Mouse (Mus musculus) CH12.LX (cell line): ENCODE data around the gene Elovl7. TPM values are rescaled to one million over a fixed set of nuclear protein-coding genes. Genes with fewer than 3 reads are reported as not detected.

Experiments used
- DNase-seq: peaks from one replicate; pipeline ENCODE4 v3.0.0-alpha.2; 2013; ENCODE audit errors: extremely low read depth
- H3K27ac ChIP-seq: 2 replicates; pipeline ENCODE4 v1.5.1; 2012; ENCODE audit warnings: low read depth, mild to moderate bottlenecking, control low read depth, moderate library complexity; ENCODE audit not compliant: insufficient read depth
- H3K27me3 ChIP-seq: replicated peaks from 2 replicates; pipeline ENCODE3; 2012; ENCODE audit warnings: inconsistent platforms
- H3K36me3 ChIP-seq, 2 experiments: replicated peaks in 1 of 2; 2 replicates each; pipeline versions ENCODE3 to v1.6.1; 2012; ENCODE audit warnings: inconsistent platforms in 1 of 2, low read length in 1 of 2, mild to moderate bottlenecking in 1 of 2, mixed read lengths in 1 of 2, moderate library complexity in 1 of 2; ENCODE audit not compliant: control insufficient read depth in 1 of 2, insufficient read depth in 1 of 2
- H3K4me1 ChIP-seq, 2 experiments: 2 replicates each; pipeline ENCODE4 v1.6.1; 2012; ENCODE audit warnings: inconsistent platforms in 1 of 2, moderate library complexity in 1 of 2; ENCODE audit not compliant: insufficient read depth in 2 of 2, control insufficient read depth in 1 of 2
- H3K4me2 ChIP-seq: 2 replicates; pipeline ENCODE4 v1.6.1; 2012; ENCODE audit warnings: low read depth, mild to moderate bottlenecking, control low read depth; ENCODE audit not compliant: poor library complexity, insufficient read depth, severe bottlenecking
- H3K4me3 ChIP-seq, 3 experiments: fragments of 150-350 bp in 1 of 3; sonication (generic) in 1 of 3; replicated peaks in 1 of 3; 2 replicates each; pipeline versions ENCODE3 to v1.5.1; 2011 to 2012; ENCODE audit warnings: low read depth in 2 of 3, low read length in 2 of 3, mild to moderate bottlenecking in 2 of 3, moderate library complexity in 2 of 3, control low read depth in 1 of 3, improper control_type of control experiment in 1 of 3, inconsistent platforms in 1 of 3, mixed read lengths in 1 of 3; ENCODE audit not compliant: poor library complexity in 1 of 3
- H3K79me2 ChIP-seq: replicated peaks from 2 replicates; pipeline ENCODE4 v1.6.1; 2012; ENCODE audit warnings: mild to moderate bottlenecking, moderate library complexity; ENCODE audit not compliant: control insufficient read depth, poor library complexity, insufficient read depth, severe bottlenecking; ENCODE audit errors: extremely low read depth
- H3K9ac ChIP-seq: 2 replicates; pipeline ENCODE4 v1.6.1; 2012; ENCODE audit warnings: low read depth, mild to moderate bottlenecking, control low read depth, moderate library complexity; ENCODE audit not compliant: insufficient read depth
- H3K9me3 ChIP-seq: replicated peaks from 2 replicates; pipeline ENCODE3; 2012; ENCODE audit warnings: low read length, inconsistent platforms, mixed read lengths
- BHLHE40 ChIP-seq: IDR thresholded peaks from 2 replicates; pipeline ENCODE4 v1.6.1; 2011; ENCODE audit warnings: mild to moderate bottlenecking, low read depth, low read length, improper control_type of control experiment
- CHD1 ChIP-seq: IDR thresholded peaks from 2 replicates; pipeline ENCODE4 v1.6.1; 2012; ENCODE audit warnings: low read depth, low read length, improper control_type of control experiment, inconsistent platforms
- CHD2 ChIP-seq: IDR thresholded peaks from 2 replicates; pipeline ENCODE4 v1.6.1; 2011; ENCODE audit warnings: low read length, improper control_type of control experiment
- E2F4 ChIP-seq: IDR thresholded peaks from 2 replicates; pipeline ENCODE4 v1.6.1; 2011; ENCODE audit warnings: low read depth, low read length, improper control_type of control experiment; ENCODE audit not compliant: insufficient replicate concordance
- ELF1 ChIP-seq: IDR thresholded peaks from 2 replicates; pipeline ENCODE4 v1.6.1; 2014; ENCODE audit warnings: low read depth, mild to moderate bottlenecking, inconsistent platforms, low read length, improper control_type of control experiment
- EP300 ChIP-seq: IDR thresholded peaks from 2 replicates; pipeline ENCODE4 v1.6.1; 2011; ENCODE audit warnings: low read length, improper control_type of control experiment
- GABPA ChIP-seq: IDR thresholded peaks from 2 replicates; pipeline ENCODE4 v1.6.1; 2012; ENCODE audit warnings: low read depth, low read length, improper control_type of control experiment, inconsistent platforms; ENCODE audit not compliant: insufficient replicate concordance
- IRF4 ChIP-seq: IDR thresholded peaks from 2 replicates; pipeline ENCODE4 v1.6.1; 2014; ENCODE audit warnings: low read depth, mild to moderate bottlenecking, inconsistent platforms, low read length, improper control_type of control experiment
- JUN ChIP-seq: IDR thresholded peaks from 2 replicates; pipeline ENCODE4 v1.6.1; 2011; ENCODE audit warnings: low read depth, mild to moderate bottlenecking, low read length, improper control_type of control experiment, moderate library complexity; ENCODE audit not compliant: insufficient read depth
- MAFK ChIP-seq: IDR thresholded peaks from 2 replicates; pipeline ENCODE4 v1.6.1; 2011; ENCODE audit warnings: low read length, improper control_type of control experiment; ENCODE audit not compliant: insufficient replicate concordance
- MEF2A ChIP-seq: IDR thresholded peaks from 2 replicates; pipeline ENCODE4 v1.6.1; 2014; ENCODE audit warnings: low read depth, mild to moderate bottlenecking, inconsistent platforms, low read length, improper control_type of control experiment, borderline replicate concordance
- MXI1 ChIP-seq: IDR thresholded peaks from 2 replicates; pipeline ENCODE4 v1.6.1; 2011; ENCODE audit warnings: mild to moderate bottlenecking, low read depth, low read length, improper control_type of control experiment
- MYC ChIP-seq: IDR thresholded peaks from 2 replicates; pipeline ENCODE4 v1.6.1; 2011; ENCODE audit warnings: low read depth, mild to moderate bottlenecking, improper control_type of control experiment, low read length
- POLR2AphosphoS2 ChIP-seq: IDR thresholded peaks from 2 replicates; pipeline ENCODE4 v1.6.1; 2011; ENCODE audit warnings: low read depth, low read length, improper control_type of control experiment
- SIN3A ChIP-seq: IDR thresholded peaks from 2 replicates; pipeline ENCODE4 v1.6.1; 2012; ENCODE audit warnings: low read length, improper control_type of control experiment, inconsistent platforms
- SMC3 ChIP-seq: IDR thresholded peaks from 2 replicates; pipeline ENCODE4 v1.6.1; 2011; ENCODE audit warnings: low read depth, low read length, improper control_type of control experiment
- TCF12 ChIP-seq: IDR thresholded peaks from 2 replicates; pipeline ENCODE4 v1.6.1; 2014; ENCODE audit warnings: low read depth, mild to moderate bottlenecking, inconsistent platforms, low read length, improper control_type of control experiment
- USF1 ChIP-seq: IDR thresholded peaks from 2 replicates; pipeline ENCODE4 v1.6.1; 2014; ENCODE audit warnings: low read depth, mild to moderate bottlenecking, inconsistent platforms, low read length, improper control_type of control experiment
- ZC3H11A ChIP-seq: IDR thresholded peaks from 2 replicates; pipeline ENCODE4 v1.6.1; 2012; ENCODE audit warnings: low read depth, mild to moderate bottlenecking, inconsistent platforms, low read length, improper control_type of control experiment
- ZKSCAN1 ChIP-seq: IDR thresholded peaks from 2 replicates; pipeline ENCODE4 v1.6.1; 2012; ENCODE audit warnings: low read depth, inconsistent platforms, low read length, improper control_type of control experiment, borderline replicate concordance
- ZMIZ1 ChIP-seq: IDR thresholded peaks from 2 replicates; pipeline ENCODE4 v1.6.1; 2012; ENCODE audit warnings: low read depth, mild to moderate bottlenecking, inconsistent platforms, low read length, improper control_type of control experiment
- dilution Hi-C: fragments of 300-500 bp; cut with MboI; formaldehyde crosslinking; loops from 2 replicates; pipeline ENCODE4 v1.14.3; 2020; ENCODE audit warnings: low sequenced_read_pairs; ENCODE audit not compliant: extremely low pct_unique_long_range_greater_than_20kb, extremely low pct_ligation_motif_present
- in situ Hi-C: fragments of 300-500 bp; cut with MboI; formaldehyde crosslinking; loops from 3 replicates; pipeline ENCODE4 v1.14.3; 2019; ENCODE audit warnings: low sequenced_read_pairs, low pct_ligation_motif_present, low pct_unique_long_range_greater_than_20kb, mixed read lengths
- polyA plus RNA-seq: library from polyadenylated mRNA; unstranded; fragments of >175 nt; gene quantifications from 2 replicates; pipeline ENCODE4 v1.2.1, GENCODE M21; 2012; ENCODE audit warnings: low read depth; ENCODE audit not compliant: insufficient read length
- total RNA-seq, 2 experiments: library from RNA; depleted of rRNA; stranded (reverse); fragments of 300-350 nt in 1 of 2; fragments of >200 nt in 1 of 2; gene quantifications; 2 replicates each; pipeline ENCODE4 v1.2.3; 2012 to 2014

The Elovl7 gene
- total and polyA plus RNA-seq, 3 experiments = 5.3 to 11.9 (median 8.3) TPM

GRCm38 (mm10) chr13:108245086-108245697, 31.0 kb downstream of the Elovl7 start:
- H3K9me3 ChIP-seq = no peaks in the 10 kb centered on the region
- no peak for DNase-seq
- H3K4me1 ChIP-seq = peaks cover 0 to 16% of the 10 kb centered on the region in 2 experiments; a peak in 2 of 4 replicates
- H3K27me3 ChIP-seq = no peaks in the 10 kb centered on the region
- in situ Hi-C loops = no loop called here
- no peaks in the 10 kb centered on the region for H3K79me2 ChIP-seq
- H3K9ac ChIP-seq = no peak overlapping the region
- no peak overlapping the region for H3K4me3 ChIP-seq
- H3K4me2 ChIP-seq = no peak overlapping the region
- no peak for TF ChIP-seq MAFK
- no peak for TF ChIP-seq POLR2AphosphoS2
- TF ChIP-seq CHD1 = no peak
- TF ChIP-seq USF1 = no peak
- no peak for TF ChIP-seq SIN3A
- no peak for TF ChIP-seq CHD2
- TF ChIP-seq SMC3 = no peak
- TF ChIP-seq ZMIZ1 = no peak
- TF ChIP-seq JUN = no peak
- TF ChIP-seq MYC = no peak
- no peak for TF ChIP-seq GABPA
- TF ChIP-seq ZKSCAN1 = no peak
- no peak for TF ChIP-seq EP300
- H3K36me3 ChIP-seq = peaks cover 0 to 6% of the 10 kb centered on the region in 2 experiments
- dilution Hi-C loops = no loop called here
- no peak overlapping the region for H3K27ac ChIP-seq

GRCm38 (mm10) chr13:108251106-108251505, 36.9 kb downstream of the Elovl7 start:
- dilution Hi-C loops = no loop called here
- Histone ChIP-seq H3K9me3 (no peaks in the 10 kb centered on the region), H3K27me3 (no peaks in the 10 kb centered on the region), H3K27ac (no peak overlapping the region), H3K9ac (no peak overlapping the region), H3K36me3 (no peaks in the 10 kb centered on the region), H3K4me2 (no peak overlapping the region), H3K4me3 (no peak overlapping the region), H3K4me1 (no peaks in the 10 kb centered on the region), H3K79me2 (no peaks in the 10 kb centered on the region)
- no peak for TF ChIP-seq IRF4
- no peak for TF ChIP-seq BHLHE40
- no peak for TF ChIP-seq ZC3H11A
- no peak for TF ChIP-seq ELF1
- no peak for TF ChIP-seq TCF12
- no peak for TF ChIP-seq MXI1
- no peak for TF ChIP-seq MEF2A
- TF ChIP-seq E2F4 = no peak
- TF ChIP-seq MAFK = no peak
- in situ Hi-C loops = no loop called here
- no peak for DNase-seq
